Mouse (Mus musculus): ENCODE measurements at regions not wholly inside any gene's neighbourhood (a gene's known extent, or its start where the extent isn't known, plus 50 kb on each side); places are given as distances from the start of the nearest gene placed in this dataset.

DNA sequence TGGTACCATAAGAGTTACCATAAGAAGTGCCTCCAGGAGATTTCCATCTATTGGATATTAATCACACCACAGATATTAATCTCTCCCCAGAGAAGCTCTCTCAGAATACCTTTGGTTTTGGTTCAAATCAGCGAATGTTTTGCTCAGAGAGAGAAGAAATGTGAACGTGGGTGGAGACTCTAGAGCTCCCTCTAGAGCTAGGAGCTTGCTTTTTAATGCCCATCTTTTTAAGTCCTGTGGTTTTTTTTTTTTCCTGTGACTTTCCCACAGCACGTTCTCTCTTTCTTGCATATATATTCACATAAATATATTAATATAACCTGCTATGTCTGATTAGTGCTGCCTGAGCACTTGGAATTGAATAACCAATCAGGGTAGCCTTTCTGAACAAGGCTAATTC lies 90.4 kb upstream of the Chrm3 start:
- no peaks in the 10 kb centered on the region for H3K27me3 ChIP-seq (ENCODE audit: control insufficient read depth, insufficient read depth, low read length)
- H3K4me1 ChIP-seq (ENCODE audit: control insufficient read depth, insufficient read depth, low read length): no peaks in the 10 kb centered on the region
- H3K36me3 ChIP-seq (ENCODE audit: control insufficient read depth, insufficient read depth, low read length): no peaks in the 10 kb centered on the region
- H3K27ac ChIP-seq (ENCODE audit: control insufficient read depth, insufficient read depth, low read depth, low read length): no peak overlapping the region
- TF ChIP-seq POLR2A (IDR thresholded peaks at IDR 0.05; ENCODE audit: control insufficient read depth, low read depth, low read length) (no peak), CTCF (IDR thresholded peaks at IDR 0.05; ENCODE audit: control insufficient read depth, insufficient read depth, insufficient replicate concordance, low read depth, low read length) (no peak)
- H3K4me3 ChIP-seq (ENCODE audit: control insufficient read depth, low read depth, low read length): no peak overlapping the region

GRCm38 (mm10) chr13:10449502-10449901 lies 88.9 kb upstream of the Chrm3 start:
- no peaks in the 10 kb centered on the region for H3K36me3 ChIP-seq (ENCODE audit: control insufficient read depth, insufficient read depth, low read length)
- H3K4me1 ChIP-seq (ENCODE audit: control insufficient read depth, insufficient read depth, low read length): no peaks in the 10 kb centered on the region
- H3K4me3 ChIP-seq (ENCODE audit: control insufficient read depth, low read depth, low read length): no peak overlapping the region
- TF ChIP-seq POLR2A (IDR thresholded peaks at IDR 0.05; ENCODE audit: control insufficient read depth, low read depth, low read length) (no peak), CTCF (IDR thresholded peaks at IDR 0.05; ENCODE audit: control insufficient read depth, insufficient read depth, insufficient replicate concordance, low read depth, low read length) (no peak)
- H3K27ac ChIP-seq (ENCODE audit: control insufficient read depth, insufficient read depth, low read depth, low read length): no peak overlapping the region
- no peaks in the 10 kb centered on the region for H3K27me3 ChIP-seq (ENCODE audit: control insufficient read depth, insufficient read depth, low read length)

- Histone ChIP-seq H3K36me3 (ENCODE audit: control insufficient read depth, insufficient read depth, low read length) (no peaks in the 10 kb centered on the region), H3K4me3 (ENCODE audit: control insufficient read depth, low read depth, low read length) (no peak overlapping the region), H3K4me1 (ENCODE audit: control insufficient read depth, insufficient read depth, low read length) (no peaks in the 10 kb centered on the region), H3K27me3 (ENCODE audit: control insufficient read depth, insufficient read depth, low read length) (no peaks in the 10 kb centered on the region), H3K27ac (ENCODE audit: control insufficient read depth, insufficient read depth, low read depth, low read length) (no peak overlapping the region)
- no peak for TF ChIP-seq POLR2A (IDR thresholded peaks at IDR 0.05; ENCODE audit: control insufficient read depth, low read depth, low read length)
- no peak for TF ChIP-seq CTCF (IDR thresholded peaks at IDR 0.05; ENCODE audit: control insufficient read depth, insufficient read depth, insufficient replicate concordance, low read depth, low read length)
Measured at GRCm38 (mm10) chr13:10447806-10448205, 87.2 kb upstream of the Chrm3 start.

- no peak for TF ChIP-seq CTCF (IDR thresholded peaks at IDR 0.05; ENCODE audit: control insufficient read depth, insufficient read depth, insufficient replicate concordance, low read depth, low read length)
- TF ChIP-seq POLR2A (IDR thresholded peaks at IDR 0.05; ENCODE audit: control insufficient read depth, low read depth, low read length): no peak
- Histone ChIP-seq H3K36me3 (ENCODE audit: control insufficient read depth, insufficient read depth, low read length) (no peaks in the 10 kb centered on the region), H3K4me3 (ENCODE audit: control insufficient read depth, low read depth, low read length) (no peak overlapping the region), H3K4me1 (ENCODE audit: control insufficient read depth, insufficient read depth, low read length) (no peaks in the 10 kb centered on the region), H3K27me3 (ENCODE audit: control insufficient read depth, insufficient read depth, low read length) (no peaks in the 10 kb centered on the region), H3K27ac (ENCODE audit: control insufficient read depth, insufficient read depth, low read depth, low read length) (no peak overlapping the region)
Measured at GRCm38 (mm10) chr13:10445679-10446078, 85.0 kb upstream of the Chrm3 start.

Data from testis, adult 2 months (tissue).